Mouse (Mus musculus): Measurements from ENCODE around the gene Cdk5.

- TF ChIP-seq CTCF (IDR thresholded peaks at IDR 0.05; ENCODE audit: low read depth) (no peak), EP300 (IDR thresholded peaks at IDR 0.05; ENCODE audit: low read depth) (no peak)
Observed at GRCm38 (mm10) chr5:24399686-24400085, 23.6 kb downstream of the Cdk5 start.

All from heart, postnatal 0 days (tissue).